Mouse (Mus musculus): ENCODE results near the gene Cdk6. TPM values are rescaled to one million over a fixed set of nuclear protein-coding genes. Genes with fewer than 3 reads are reported as not detected.
"Not testable (repeated sequence)": the region's sequence is repeated elsewhere in the genome, so short reads cannot be mapped to it uniquely, and the experiment has no call there.

Cdk6 gene
- polyA plus RNA-seq, 1 experiment from 2014 or later, result 32.5 TPM

GRCm38 (mm10) chr5:3396214-3396613, 54.9 kb downstream of the Cdk6 start:
- H3K4me3 ChIP-seq (replicated peaks), result no peak overlapping the region
- 89% methylated on average over 6 of the region's 6 CpGs for WGBS
- no peak overlapping the region for H3K27ac ChIP-seq
- ATAC-seq (ENCODE audit: insufficient number of reproducible peaks, insufficient read depth, low FRiP score, low TSS enrichment, low read depth), result no peak
- H3K27me3 ChIP-seq, result no peaks in the 10 kb centered on the region
- no peak overlapping the region for H3K9ac ChIP-seq (replicated peaks)
- peaks cover 16% of the 10 kb centered on the region for H3K4me1 ChIP-seq (replicated peaks)
- H3K9me3 ChIP-seq, result no peaks in the 10 kb centered on the region
- H3K4me2 ChIP-seq, result no peak overlapping the region
- H3K36me3 ChIP-seq, result no peaks in the 10 kb centered on the region

DNA sequence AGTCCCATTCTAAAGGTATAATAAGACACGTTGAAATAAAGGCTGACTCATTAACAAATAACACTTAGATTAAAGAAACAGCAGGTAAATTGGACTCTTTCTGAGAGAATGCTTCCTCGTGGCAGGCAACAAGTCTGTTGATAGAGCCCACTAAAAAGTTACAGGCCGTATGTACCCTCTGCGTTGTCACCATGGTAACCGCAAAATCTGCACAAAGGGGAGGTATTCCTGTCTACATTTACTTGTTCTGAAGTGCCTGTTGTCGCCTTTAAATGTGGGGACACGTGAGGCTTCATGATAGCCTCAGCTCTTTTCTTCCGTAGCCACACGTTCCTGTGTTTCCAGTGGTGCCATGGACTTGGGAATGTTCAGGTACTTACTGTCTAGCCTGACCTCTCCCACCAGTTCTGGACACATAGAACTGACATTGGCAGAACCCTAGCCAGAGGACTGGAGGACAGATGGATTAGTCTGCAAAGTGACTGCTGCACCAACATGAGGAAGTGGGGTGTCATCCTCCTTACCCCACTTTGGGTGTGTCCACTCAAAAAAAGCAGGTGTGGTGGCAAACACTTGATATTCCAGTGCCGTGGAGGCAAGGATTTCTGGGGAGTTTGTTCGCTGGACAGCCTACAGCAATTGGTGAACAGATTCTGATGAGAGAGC, 55.8 kb downstream of the Cdk6 start:
- H3K4me3 ChIP-seq (replicated peaks), result no peak overlapping the region
- no peak for ATAC-seq (ENCODE audit: insufficient number of reproducible peaks, insufficient read depth, low FRiP score, low TSS enrichment, low read depth)
- H3K4me1 ChIP-seq (replicated peaks), result peaks cover 18% of the 10 kb centered on the region
- no peak overlapping the region for H3K27ac ChIP-seq
- H3K4me2 ChIP-seq, result no peak overlapping the region
- 84% methylated on average over 11 of the region's 11 CpGs for WGBS
- H3K36me3 ChIP-seq, result no peaks in the 10 kb centered on the region
- no peak overlapping the region for H3K9ac ChIP-seq (replicated peaks)
- no peaks in the 10 kb centered on the region for H3K27me3 ChIP-seq
- H3K9me3 ChIP-seq, result no peaks in the 10 kb centered on the region

GRCm38 (mm10) chr5:3399784-3400494, 58.7 kb downstream of the Cdk6 start:
- Histone ChIP-seq H3K4me1 (replicated peaks) (peaks cover 21% of the 10 kb centered on the region), H3K36me3 (no peaks in the 10 kb centered on the region), H3K9me3 (no peaks in the 10 kb centered on the region), H3K4me2 (peak overlapping the region; percentile 34; the same call in 1 of the 2 replicates), H3K4me3 (replicated peaks) (no peak overlapping the region), H3K27ac (peak overlapping the region; percentile 84), H3K27me3 (no peaks in the 10 kb centered on the region), H3K9ac (replicated peaks) (no peak overlapping the region)
- peak; percentile 81; the same call in 1 of the 2 replicates for ATAC-seq (ENCODE audit: insufficient number of reproducible peaks, insufficient read depth, low FRiP score, low TSS enrichment, low read depth)
- 18% methylated on average over 7 of the region's 7 CpGs for WGBS

DNA sequence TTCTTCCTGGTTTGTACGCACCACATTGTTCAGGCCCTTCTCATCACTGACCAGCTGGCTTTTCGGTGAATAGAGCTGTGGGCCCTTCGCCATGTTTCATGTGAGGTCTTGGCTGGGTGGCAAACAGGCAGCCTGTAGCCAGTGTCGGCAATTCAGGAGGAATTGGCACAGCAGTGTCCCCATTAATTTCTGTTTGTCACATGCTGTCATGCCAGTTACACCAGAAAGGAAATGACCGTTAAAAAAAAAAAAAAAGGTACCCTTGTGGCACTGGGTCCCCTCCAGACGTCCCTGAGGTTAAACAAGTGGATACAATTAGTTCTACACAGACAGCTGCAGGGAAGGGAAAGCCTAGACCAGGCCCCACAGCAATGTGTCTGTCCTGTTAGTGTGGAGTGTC, 63.8 kb downstream of the Cdk6 start:
- ATAC-seq (ENCODE audit: insufficient number of reproducible peaks, insufficient read depth, low FRiP score, low TSS enrichment, low read depth), result no peak
- 0 out of 2 replicates have a peak overlapping the region, but pooled peaks have one; percentile 29 for H3K27ac ChIP-seq
- 20% methylated on average over 6 of the region's 6 CpGs for WGBS

DNA sequence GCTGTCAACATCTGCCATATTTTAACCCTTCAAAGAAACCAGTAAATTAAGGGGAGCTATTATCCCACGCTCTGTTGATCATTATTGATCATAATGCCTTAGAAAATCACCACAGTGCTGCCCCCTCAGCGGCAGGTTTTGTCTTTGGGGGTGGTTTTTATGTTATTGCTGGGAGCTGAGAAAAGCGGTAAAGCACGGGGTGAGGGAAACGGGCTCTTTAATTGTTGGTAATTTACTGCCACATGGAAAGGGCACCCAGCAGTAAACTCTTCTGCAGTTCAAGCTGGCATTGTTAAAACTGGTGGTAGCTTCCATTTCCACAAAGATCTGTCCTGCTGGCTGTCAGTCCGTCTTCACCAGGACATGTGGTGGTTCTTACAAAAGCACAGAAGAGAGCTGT, 64.2 kb downstream of the Cdk6 start:
- H3K27ac ChIP-seq, result 0 out of 2 replicates have a peak overlapping the region, but pooled peaks have one; percentile 29
- H3K4me3 ChIP-seq (replicated peaks), result no peak overlapping the region
- no peak for ATAC-seq (ENCODE audit: insufficient number of reproducible peaks, insufficient read depth, low FRiP score, low TSS enrichment, low read depth)
- peak overlapping the region; percentile 19; the same call in 1 of the 2 replicates for H3K4me2 ChIP-seq
- H3K9me3 ChIP-seq, result no peaks in the 10 kb centered on the region
- peaks cover 23% of the 10 kb centered on the region for H3K4me1 ChIP-seq (replicated peaks)
- no peak overlapping the region for H3K9ac ChIP-seq (replicated peaks)
- no peaks in the 10 kb centered on the region for H3K27me3 ChIP-seq
- H3K36me3 ChIP-seq, result no peaks in the 10 kb centered on the region
- 15% methylated on average over 6 of the region's 6 CpGs for WGBS

More for the DNA sequence above, 63.8 kb downstream of the Cdk6 start:
- Histone ChIP-seq H3K36me3 (no peaks in the 10 kb centered on the region), H3K27me3 (no peaks in the 10 kb centered on the region), H3K4me3 (replicated peaks) (no peak overlapping the region), H3K4me2 (peak overlapping the region; percentile 19; the same call in 1 of the 2 replicates), H3K9ac (replicated peaks) (no peak overlapping the region), H3K4me1 (replicated peaks) (peaks cover 27% of the 10 kb centered on the region), H3K9me3 (no peaks in the 10 kb centered on the region)

DNA sequence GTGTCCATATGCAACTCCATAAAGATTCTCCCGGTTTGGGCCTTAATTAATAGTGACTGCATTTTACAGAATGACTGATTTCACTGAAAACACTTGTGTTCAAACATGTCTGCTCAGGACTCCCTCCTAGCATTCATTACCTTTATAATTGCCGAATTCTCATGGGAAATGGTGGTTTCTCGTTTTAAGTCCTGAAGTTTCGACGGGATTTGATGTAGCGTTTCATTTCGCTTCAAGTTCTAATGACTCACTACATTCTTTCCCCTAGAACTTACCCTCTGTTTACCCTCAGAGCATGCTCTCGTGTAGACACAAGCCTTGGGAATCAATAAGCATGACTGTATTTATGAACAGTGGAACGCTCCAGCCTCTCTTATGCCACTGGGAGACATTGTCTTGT, 66.6 kb downstream of the Cdk6 start:
- no peaks in the 10 kb centered on the region for H3K27me3 ChIP-seq
- no peaks in the 10 kb centered on the region for H3K36me3 ChIP-seq
- no peak for ATAC-seq (ENCODE audit: insufficient number of reproducible peaks, insufficient read depth, low FRiP score, low TSS enrichment, low read depth)
- no peak overlapping the region for H3K4me2 ChIP-seq
- WGBS, result 69% methylated on average over 9 of the region's 9 CpGs
- H3K9ac ChIP-seq (replicated peaks), result no peak overlapping the region
- H3K4me1 ChIP-seq (replicated peaks), result peaks cover 28% of the 10 kb centered on the region
- H3K27ac ChIP-seq, result no peak overlapping the region
- H3K4me3 ChIP-seq (replicated peaks), result no peak overlapping the region
- H3K9me3 ChIP-seq, result no peaks in the 10 kb centered on the region

DNA sequence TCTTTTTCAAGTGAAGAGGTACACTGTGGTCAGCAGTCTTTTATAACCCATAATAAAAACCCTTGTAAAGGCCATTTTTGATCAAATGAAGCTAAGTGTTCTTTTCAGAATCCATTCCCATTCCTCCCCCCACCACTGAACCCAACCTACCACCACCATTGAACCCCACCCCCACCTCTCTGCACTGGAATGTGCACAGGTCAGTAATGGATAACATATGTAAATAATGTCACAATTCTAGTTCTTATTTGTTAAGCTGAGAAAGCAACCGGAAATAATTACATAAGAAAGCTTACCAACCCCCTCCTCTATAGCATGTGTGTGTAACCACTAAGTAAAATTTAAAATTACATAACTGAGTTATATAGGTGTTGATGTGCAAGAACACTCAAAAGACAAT, 76.9 kb downstream of the Cdk6 start:
- H3K4me1 ChIP-seq (replicated peaks); H3K9ac ChIP-seq (replicated peaks); ATAC-seq (ENCODE audit: insufficient number of reproducible peaks, insufficient read depth, low FRiP score, low TSS enrichment, low read depth); H3K9me3 ChIP-seq; H3K4me3 ChIP-seq (replicated peaks); H3K36me3 ChIP-seq; H3K27ac ChIP-seq; H3K4me2 ChIP-seq; H3K27me3 ChIP-seq: not testable (repeated sequence)
- WGBS, result 29% methylated on average over 1 of the region's 1 CpGs

DNA sequence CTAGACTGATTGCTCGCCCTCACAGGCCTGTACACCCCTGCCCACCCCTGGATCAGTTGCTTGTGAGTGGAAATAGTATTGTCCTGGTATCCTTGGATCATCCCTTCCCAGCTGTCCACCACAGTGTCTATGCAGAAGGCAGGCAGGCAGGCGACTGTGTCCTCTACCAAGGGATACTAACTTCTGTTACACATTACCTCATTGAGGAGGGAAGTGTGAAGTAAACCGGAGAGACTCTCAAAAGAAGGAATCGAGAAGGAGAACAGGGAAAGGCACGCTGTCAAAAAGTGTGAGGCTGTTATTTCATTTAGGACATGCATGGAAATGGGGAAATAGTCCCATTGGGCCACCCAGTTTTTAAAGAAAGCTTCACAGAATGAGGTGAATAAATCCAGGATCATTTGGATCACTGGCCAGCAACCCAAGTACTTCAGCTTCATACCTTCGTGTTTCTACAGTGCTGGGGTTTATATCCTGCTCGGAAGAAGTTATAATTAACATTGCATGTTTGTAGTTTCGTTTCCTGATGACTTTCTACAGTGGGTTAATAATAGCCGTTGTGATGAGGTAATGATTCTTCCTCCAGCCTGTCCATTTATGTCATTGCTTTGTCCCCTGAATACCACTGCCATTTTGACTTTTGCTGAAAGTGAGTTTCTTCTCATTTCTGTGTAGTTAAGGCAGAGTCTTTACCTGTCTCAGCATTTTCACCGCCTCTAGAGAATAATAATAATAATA, 79.0 kb downstream of the Cdk6 start:
- Histone ChIP-seq H3K27me3 (no peaks in the 10 kb centered on the region), H3K9ac (replicated peaks) (no peak overlapping the region), H3K4me3 (replicated peaks) (no peak overlapping the region), H3K27ac (no peak overlapping the region), H3K4me1 (replicated peaks) (no peaks in the 10 kb centered on the region), H3K9me3 (no peaks in the 10 kb centered on the region), H3K4me2 (no peak overlapping the region), H3K36me3 (no peaks in the 10 kb centered on the region)
- 69% methylated on average over 10 of the region's 10 CpGs for WGBS
- no peak for ATAC-seq (ENCODE audit: insufficient number of reproducible peaks, insufficient read depth, low FRiP score, low TSS enrichment, low read depth)

DNA sequence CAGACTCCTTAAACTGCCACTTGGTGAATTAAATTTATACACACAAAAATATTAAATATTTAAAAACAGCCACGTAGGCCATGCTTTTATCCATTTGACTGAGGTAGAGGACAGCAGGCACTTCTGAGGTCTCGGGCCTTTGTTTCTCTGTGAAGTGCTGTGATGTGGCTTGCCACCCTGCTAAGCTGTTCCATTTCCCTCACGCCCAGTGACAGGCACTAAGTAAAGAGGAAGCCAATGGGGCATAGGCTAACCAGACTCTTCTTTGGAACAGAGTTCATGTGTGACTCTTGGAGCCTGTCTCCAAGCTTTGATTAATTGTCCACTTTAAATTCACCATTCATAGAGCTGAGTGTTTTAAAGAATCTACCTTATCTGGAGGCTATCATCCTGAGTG, 79.5 kb downstream of the Cdk6 start:
- Histone ChIP-seq H3K4me2 (no peak overlapping the region), H3K4me1 (replicated peaks) (no peaks in the 10 kb centered on the region), H3K27me3 (no peaks in the 10 kb centered on the region), H3K27ac (no peak overlapping the region), H3K4me3 (replicated peaks) (no peak overlapping the region), H3K36me3 (no peaks in the 10 kb centered on the region), H3K9ac (replicated peaks) (no peak overlapping the region), H3K9me3 (no peaks in the 10 kb centered on the region)
- ATAC-seq (ENCODE audit: insufficient number of reproducible peaks, insufficient read depth, low FRiP score, low TSS enrichment, low read depth), result no peak
- 94% methylated on average over 3 of the region's 3 CpGs for WGBS

DNA sequence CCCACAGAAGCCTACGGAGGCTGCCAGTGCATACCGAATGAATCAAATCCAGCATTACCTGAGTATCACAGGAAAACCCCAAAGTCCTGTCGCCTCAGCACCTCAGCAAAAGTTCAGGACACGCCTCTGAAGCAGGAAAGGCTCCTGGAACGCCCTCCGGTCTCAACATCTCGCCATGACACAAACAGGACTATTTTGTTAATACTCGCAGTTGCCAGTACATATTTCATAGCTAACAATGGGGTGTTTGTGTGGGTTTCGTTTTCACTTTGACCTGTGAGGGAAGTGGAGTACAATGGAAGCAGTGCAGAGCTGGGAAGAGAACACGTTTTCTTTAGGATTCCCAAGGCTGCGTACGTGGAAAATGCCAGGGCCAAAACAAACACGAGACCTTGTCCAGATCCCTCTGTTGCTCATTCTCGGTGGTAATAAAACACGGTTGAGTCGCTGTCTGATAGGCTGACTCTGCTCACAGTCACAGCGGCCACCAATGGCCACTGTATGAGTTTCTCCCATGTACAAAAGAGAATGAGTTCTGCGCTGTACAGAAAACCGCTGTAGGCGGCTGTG, 91.9 kb downstream of the Cdk6 start:
- H3K27me3 ChIP-seq; H3K36me3 ChIP-seq; H3K27ac ChIP-seq; H3K4me2 ChIP-seq; H3K9me3 ChIP-seq; H3K4me1 ChIP-seq (replicated peaks); H3K4me3 ChIP-seq (replicated peaks); H3K9ac ChIP-seq (replicated peaks); ATAC-seq (ENCODE audit: insufficient number of reproducible peaks, insufficient read depth, low FRiP score, low TSS enrichment, low read depth): not testable (repeated sequence)
- WGBS, result 71% methylated on average over 20 of the region's 20 CpGs

DNA sequence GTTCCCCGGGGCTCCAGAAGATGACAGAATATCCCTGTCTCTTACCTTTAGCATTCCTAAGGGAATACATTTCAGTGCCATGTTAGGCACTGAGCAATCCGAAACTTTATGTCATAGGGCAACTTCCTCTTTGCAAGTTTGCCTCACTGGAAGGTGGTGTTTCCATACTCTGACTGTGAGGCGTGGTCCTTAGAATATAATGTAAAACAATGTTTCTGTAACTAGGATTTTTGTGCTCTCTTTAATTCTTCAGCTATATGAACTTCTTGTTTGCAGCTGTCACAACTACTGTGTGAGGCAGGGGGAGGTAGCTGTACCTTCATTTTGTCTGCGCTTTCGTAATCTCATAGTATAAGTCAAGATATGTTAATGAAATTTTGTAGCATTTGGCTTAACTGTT, 92.8 kb downstream of the Cdk6 start:
- not testable (repeated sequence) for ATAC-seq (ENCODE audit: insufficient number of reproducible peaks, insufficient read depth, low FRiP score, low TSS enrichment, low read depth); H3K27me3 ChIP-seq; H3K36me3 ChIP-seq; H3K4me2 ChIP-seq; H3K9me3 ChIP-seq; H3K27ac ChIP-seq; H3K9ac ChIP-seq (replicated peaks); H3K4me1 ChIP-seq (replicated peaks); H3K4me3 ChIP-seq (replicated peaks)
- WGBS, result 94% methylated on average over 5 of the region's 5 CpGs
